Mouse (Mus musculus): ENCODE measurements around the gene Eral1.

DNA sequence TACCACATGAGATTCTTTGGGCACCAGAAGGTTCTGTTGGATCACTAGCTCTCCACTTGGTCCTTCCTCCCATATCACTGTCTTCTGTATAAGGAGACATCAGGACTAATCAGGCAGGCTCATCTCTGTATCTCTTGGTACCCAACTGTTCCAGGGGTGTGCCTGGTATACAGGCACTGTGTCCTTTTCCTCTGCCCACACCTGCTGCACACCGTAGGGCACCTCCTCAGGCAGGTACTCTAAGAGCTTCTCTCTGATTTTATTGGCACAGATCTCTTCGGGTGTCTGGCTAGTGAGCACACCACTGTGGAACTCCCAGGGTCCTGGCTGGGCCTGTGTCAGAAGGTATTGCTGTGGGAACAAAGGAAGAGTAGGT lies 5.9 kb downstream of the Eral1 start:
- no peak for TF ChIP-seq CTCF (IDR thresholded peaks at IDR 0.05; ENCODE audit: extremely low read depth, insufficient read depth, low read length)
- no peak for TF ChIP-seq POLR2A (IDR thresholded peaks at IDR 0.05; ENCODE audit: extremely low read depth, insufficient read depth, low read length)
